Mouse (Mus musculus) erythroid progenitor cell, adult 5-6 weeks (primary cell): ENCODE data around the gene Npvf. TPM values are rescaled to one million over a fixed set of nuclear protein-coding genes. Genes with fewer than 3 reads are reported as not detected.

Experiments used
- ATAC-seq: replicated peaks from 2 replicates; pipeline ENCODE4 v1.8.0; 2016; ENCODE audit warnings: moderate number of reproducible peaks, mild to moderate bottlenecking, moderate TSS enrichment, inconsistent platforms; ENCODE audit not compliant: poor library complexity, low FRiP score, severe bottlenecking
- total RNA-seq, 2 experiments: library from RNA; stranded (forward) in 1 of 2; stranded (reverse) in 1 of 2; fragments of 150-400 nt in 1 of 2; fragments of 186-747, 209-891 nt in 1 of 2; gene quantifications; 2 replicates each; pipeline versions ENCODE4 v1.2.3 to v1.2.4; 2015 to 2017; ENCODE audit warnings: low replicate concordance in 2 of 2

Npvf gene
- not detected in 2 replicates for total RNA-seq (2015; ENCODE audit: low replicate concordance)
- not detected in 2 replicates for total RNA-seq (2017; ENCODE audit: low replicate concordance)

GRCm38 (mm10) chr6:50654356-50654755 is at the start of gene Npvf:
TSS of gene Npvf (minus strand) at chr6:50654439.
- no peak for ATAC-seq

GRCm38 (mm10) chr6:50689121-50689815 is 35.0 kb upstream of the Npvf start:
- no peak for ATAC-seq

DNA sequence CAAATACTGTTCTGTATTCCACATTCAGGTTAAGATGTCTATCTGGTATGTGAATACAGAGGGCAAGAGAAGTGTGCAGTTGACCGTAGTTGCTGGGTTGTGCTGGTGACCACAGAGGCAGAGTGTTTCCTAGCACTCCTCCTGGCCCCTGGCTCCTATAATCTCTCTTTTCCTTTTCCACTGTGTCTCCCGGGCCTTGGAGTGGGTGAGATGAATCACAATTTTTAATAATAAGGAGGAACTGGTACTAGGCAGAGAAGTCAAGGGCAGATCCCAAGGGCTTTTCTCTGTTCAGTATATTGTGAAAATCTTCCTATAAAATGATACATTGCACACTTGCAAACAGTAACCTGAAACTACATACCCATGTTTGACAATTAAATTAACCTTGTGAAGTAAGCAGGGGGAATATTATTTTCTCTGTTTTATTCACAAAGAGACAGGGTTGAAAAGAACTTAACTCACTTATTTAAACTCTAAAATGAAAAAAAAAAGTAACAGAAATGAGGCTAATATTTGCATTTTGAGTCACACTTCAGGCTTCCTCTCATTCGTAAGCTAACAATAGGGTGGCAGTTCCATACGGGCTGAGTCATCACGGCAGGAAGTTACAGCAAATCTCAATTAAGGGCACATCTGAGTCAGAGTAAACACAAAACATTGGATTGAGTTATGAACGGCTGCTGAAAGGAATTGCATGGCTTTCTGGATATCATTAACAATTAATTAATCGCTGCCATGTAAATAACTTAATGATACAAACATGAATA is 30.6 kb upstream of the Npvf start:
- no peak for ATAC-seq

DNA sequence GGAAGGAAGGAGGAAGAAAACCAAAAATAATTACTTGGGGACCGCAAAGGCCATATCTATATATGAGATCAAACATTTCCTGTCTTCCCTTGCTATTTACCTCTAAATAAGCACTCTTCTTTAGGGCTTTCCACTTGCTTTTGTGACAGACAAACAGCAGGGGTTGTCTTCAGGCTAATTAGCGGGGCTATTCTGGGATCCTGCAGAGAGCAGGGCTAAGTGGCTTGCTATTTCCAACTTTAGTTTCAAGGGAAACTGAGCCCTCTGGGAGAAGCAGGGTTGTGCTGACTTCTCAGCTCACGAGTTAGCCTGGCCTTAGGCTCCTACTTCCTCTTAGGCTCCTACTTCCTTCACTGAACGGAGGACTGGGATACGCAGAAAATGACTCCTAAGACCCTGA is 27.3 kb upstream of the Npvf start:
- ATAC-seq = no peak

DNA sequence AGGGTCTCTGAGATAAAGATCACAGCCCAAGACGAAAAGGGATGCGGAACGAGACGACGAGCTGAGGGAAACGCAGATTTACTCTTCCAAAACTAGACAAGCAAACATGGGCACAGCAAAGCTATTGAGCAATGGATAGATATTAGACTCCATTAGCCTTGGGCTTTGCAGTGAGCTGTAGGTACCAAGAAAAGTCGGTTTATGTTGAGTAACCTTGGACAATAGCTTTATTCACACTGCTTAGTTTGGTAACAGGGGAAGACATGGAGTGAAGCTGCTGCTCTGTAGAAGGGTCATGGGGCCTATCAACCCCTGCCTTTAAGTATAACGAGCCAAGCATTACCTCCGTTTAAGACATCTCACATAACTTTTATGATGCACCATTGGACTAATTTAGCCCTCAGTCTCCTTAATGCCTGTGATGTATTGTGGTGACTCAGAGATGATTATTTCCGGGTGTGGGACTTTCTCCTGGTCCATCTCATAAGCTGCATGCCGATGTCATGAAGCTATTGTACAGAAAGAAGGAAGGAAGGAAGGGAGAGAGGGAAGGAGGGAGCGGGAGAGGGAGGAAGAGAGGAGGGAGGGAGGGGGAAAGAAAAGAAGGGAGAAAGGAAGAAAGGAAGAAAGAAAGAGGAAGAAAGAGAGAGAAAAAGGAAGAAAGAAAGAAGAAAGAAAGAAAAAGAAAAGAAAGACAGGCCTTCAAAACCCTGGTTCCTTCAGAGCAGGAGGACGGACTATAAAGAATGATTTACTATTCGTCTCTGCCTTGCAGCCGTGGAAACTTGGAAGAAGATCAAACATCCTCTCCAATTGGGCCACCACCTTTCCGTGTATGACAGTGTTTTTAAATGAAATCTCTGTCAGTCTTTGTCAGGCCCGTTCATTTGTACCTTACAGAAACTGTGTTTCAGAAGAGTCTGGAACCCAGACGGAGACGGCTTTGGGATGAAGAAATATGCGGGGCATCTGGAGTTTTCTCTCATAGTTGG is 26.3 kb upstream of the Npvf start:
- no peak for ATAC-seq

DNA sequence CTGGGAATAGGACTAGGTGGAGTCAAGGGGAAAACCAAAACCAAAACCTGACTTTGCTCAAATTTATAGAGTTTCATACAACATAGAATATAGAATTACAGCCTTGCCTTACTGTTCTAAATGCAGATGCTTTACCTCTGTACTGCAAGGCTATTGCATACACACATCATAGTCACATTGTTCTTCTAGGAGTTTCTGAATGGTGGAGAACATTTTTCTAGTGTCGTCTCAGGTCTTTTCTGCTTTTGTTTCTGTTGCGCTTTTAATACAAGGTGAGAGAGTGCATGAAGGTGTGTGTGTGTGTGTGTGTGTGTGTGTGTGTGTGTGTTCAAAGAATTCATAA is 25.2 kb upstream of the Npvf start:
- ATAC-seq = no peak

DNA sequence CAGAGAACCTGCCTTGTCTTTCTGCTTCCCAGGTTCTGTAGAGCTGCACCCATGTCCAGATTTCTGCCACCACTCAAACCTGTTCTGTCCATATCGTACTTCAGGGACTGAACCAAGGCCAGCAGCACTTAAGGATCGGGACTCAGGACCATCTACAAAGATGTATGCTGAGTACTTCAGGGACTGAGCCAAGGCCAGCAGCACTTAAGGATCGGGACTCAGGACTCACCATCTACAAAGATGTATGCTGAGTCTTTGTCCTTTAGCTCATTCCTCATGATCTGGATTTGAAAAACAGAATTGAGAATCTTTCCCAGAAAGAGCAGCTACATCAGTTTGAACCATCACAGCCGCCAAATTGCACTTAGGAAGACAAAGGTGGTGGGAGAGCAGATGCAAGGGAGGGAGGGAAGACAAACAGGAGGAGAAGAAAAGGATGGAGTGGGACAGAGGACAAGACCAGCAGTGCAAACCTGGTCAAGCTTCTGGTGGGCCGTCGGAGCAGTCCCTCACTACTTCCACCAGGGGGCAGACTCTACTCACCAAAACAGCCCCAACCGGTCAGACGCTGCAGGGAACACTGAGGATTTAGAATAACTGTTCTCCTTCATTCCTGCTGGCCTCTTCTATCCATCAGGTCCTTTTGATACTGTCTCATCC is 24.7 kb upstream of the Npvf start:
- ATAC-seq = peak; percentile 61; the same call in 1 of the 2 replicates

DNA sequence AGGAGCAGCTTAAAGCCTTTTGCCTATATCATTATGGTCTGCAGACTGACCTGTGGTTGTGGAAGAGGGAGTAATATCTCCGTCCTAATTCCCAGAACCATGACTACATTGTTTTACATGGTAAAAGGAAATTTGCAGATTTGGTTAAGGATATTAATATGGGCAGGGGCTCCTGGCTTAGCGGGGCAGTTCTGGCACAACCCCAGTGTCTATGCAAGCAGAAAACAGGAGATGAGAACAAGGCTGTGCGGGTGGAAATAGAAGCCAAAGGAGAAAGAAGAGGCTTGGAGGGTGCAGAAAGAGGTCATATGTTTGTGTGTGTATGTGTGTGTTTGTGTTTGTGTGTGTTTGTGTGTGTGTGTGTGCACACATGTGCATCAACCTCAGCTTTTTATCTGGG is 17.0 kb upstream of the Npvf start:
- no peak for ATAC-seq

DNA sequence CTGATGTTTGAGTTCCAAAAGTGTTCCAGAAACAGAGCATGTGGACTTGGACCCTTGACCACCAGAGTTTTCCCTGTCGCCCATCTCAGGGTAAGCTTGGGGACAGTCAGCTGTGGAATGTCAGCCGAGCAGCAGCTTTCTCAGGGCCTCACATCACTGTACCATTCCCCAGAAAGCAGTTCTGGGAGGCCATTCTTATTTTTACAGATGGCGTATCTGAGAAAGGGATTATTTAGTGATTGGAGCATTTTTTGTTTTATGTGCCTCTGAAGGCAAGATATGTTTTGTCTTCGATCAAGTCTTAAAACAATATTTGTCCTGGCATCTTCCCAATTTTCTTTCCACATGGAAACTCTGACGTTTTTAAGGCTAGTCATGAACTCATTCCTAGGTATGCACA is 12.7 kb upstream of the Npvf start:
- ATAC-seq = no peak

DNA sequence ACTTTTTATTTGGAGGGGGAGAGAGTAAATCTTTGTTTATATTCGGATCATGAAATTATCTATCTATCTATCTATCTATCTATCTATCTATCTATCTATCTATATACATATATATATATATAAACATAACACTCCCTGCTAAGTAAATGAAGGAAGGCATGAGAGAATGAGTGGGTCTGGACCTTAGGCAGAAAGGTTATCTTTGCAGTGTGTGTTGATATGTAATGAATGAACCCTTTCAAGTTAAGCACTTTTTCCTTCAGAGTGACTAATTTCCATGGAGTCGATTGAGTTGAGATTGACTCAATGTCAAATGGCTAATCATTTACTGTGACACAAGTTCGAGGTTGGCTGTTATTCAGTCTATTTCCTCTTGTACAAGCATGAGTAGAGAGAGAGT is 10.8 kb upstream of the Npvf start:
- ATAC-seq = no peak

- no peak for ATAC-seq
These were observed 10.0 kb upstream of the Npvf start for GRCm38 (mm10) chr6:50664193-50664592.

GRCm38 (mm10) chr6:50662925-50663583 is 8.8 kb upstream of the Npvf start:
- ATAC-seq = no peak

DNA sequence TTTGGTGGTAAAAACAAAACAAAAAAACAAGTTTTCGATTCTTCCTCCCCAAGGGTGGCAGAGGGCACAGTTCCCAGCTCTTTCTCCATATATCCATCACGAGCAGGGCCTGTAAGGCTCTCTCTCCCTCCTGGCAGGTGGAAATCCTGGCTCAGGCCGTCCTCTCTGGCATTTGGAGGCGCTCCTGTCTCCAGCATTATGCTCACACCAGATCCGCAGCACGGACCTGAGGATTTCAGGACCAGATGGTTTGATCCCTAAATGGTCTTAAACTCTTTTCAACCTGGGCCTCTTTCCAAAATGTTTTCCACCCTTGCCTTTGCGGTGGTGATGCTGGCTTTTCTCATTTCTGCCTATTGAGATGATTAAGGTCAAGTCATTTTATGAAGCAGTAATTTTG is 7.5 kb upstream of the Npvf start:
- ATAC-seq = no peak

- no peak for ATAC-seq
These were observed 4.2 kb upstream of the Npvf start for GRCm38 (mm10) chr6:50658466-50658865.

GRCm38 (mm10) chr6:50658018-50658417 is 3.8 kb upstream of the Npvf start:
- no peak for ATAC-seq

DNA sequence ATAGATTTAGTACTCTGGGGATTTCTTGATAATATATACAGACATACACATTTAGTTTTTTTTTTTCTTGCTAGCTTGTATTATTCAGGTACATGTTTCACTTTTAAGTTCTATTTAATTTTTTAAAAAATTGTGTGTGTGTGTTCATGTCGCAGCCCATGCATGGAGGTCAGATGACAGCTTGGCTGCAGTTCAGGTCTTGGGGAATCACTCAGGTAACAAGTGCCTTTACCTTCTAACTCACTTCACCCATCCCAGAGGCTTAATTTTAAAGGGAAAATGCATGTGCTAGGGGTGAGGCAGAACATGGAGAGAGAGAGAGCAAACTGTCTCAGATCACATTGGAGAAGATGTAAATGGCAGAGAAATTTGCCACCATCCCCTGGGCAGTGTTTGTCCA is 2.2 kb upstream of the Npvf start:
- ATAC-seq = no peak

GRCm38 (mm10) chr6:50655925-50656324 is 1.7 kb upstream of the Npvf start:
- ATAC-seq = no peak

DNA sequence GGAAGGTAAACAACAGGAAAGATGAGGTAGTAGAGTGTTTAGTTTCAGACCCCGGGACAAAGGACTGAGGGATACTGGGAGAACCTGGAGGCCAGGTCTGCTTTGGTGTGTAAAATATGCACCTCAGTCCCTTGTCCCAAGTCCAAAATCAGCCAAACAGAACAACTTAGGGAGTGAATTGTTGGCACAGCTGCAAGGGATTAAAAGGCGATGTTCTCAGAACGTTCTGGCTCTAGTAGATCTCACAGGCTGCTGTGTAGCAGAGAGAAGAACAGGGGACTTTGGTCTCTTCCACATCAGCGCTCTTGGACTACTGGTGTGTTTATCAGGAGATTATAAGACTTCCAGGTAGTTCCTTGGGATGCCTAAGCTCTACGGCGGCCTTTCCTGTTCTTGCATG is 6.6 kb downstream of the Npvf start:
- ATAC-seq = no peak

DNA sequence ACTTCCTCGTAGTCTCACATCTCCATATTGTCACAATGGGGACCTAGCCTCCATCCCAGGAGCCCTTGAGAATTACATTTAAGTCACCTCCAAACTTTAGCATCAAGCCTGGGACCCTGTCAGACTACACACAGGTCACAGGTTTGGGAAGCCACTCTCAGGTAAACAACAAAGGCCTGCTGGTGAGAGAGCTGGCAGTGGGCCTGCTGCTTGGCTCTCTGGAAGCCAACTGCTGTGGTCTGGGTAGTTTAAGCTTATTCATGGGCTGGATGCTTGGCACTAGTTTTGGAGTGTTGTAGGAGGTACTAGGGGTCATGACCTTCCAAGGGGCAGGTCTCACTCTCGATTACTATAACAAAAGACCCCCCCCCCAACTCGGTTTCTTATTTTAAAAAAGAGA is 7.6 kb downstream of the Npvf start:
- ATAC-seq = no peak
